Mouse (Mus musculus) gastrocnemius, adult 18-20 months (tissue): ENCODE results near the gene Hrnr. TPM values are rescaled to one million over a fixed set of nuclear protein-coding genes. Genes with fewer than 3 reads are reported as not detected.

Experiments
- total RNA-seq, 2 experiments: library from RNA; stranded (reverse); gene quantifications; 2 replicates each; pipeline ENCODE4 v1.2.3; 2021

Gene Hrnr
- total RNA-seq, 2 experiments from 2014 or later, result not detected

Other genes starting within 250 kb of the Hrnr start
- not detected for gene Crnn, start 175.0 kb upstream of the Hrnr start, total RNA-seq
- not detected for gene Flg2, start 122.5 kb upstream of the Hrnr start, total RNA-seq
- not detected for gene Flg, start 46.2 kb upstream of the Hrnr start, total RNA-seq
- not detected for gene Rptn, start 74.0 kb downstream of the Hrnr start, total RNA-seq
- gene Tchh, start 122.6 kb downstream of the Hrnr start, total RNA-seq, result under 1 TPM; 0.07 TPM
- not detected for gene Tchhl1, start 149.0 kb downstream of the Hrnr start, total RNA-seq
- 10 to 100 TPM; 27.1 to 50.4 TPM for gene S100a11, start 200.7 kb downstream of the Hrnr start, total RNA-seq
- gene S100a10, start 235.3 kb downstream of the Hrnr start, total RNA-seq, result 10 to 100 TPM; 42.2 to 48.1 TPM